Mouse (Mus musculus) gastrocnemius, postnatal 10 days (tissue): ENCODE results near the gene Trmt112. TPM values are rescaled to one million over a fixed set of nuclear protein-coding genes. Genes with fewer than 3 reads are reported as not detected.

Experiments
- DNase-seq: peaks from one replicate; pipeline ENCODE4 v3.0.0; 2021; ENCODE audit warnings: mixed read lengths
- microRNA-seq, 2 experiments: library from miRNA; unstranded; fragments of <30 nt; microRNA quantifications; one replicate each; pipeline ENCODE4 v1.2.0; 2021
- total RNA-seq, 2 experiments: library from RNA; stranded (reverse); gene quantifications; 2 replicates each; pipeline ENCODE4 v1.2.3; 2021

The Trmt112 gene
- total RNA-seq, 2 experiments from 2014 or later = 45.2 to 48.1 TPM

DNA sequence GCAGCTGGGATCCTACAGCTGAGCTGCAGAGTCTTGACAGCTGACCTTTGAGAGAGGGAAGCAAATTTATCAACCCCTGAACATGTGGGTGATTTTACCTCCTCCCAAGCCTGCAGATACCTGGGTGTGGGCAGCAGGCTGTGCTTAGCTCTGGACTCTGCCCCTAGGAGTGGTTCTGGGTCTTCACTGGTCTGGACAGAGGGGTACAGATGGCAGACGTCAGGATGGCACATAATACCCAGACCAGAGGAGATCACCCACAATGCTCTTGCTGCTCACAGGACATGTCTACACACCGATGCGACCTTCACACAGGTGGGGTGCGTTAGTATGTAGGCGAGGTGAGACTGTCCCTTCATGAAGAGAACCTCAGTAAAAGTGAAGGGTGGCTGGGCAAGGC lies 40.0 kb downstream of the Trmt112 start:
- DNase-seq = no peak

GRCm38 (mm10) chr19:6949951-6950350 lies 40.5 kb downstream of the Trmt112 start:
- DNase-seq = no peak

GRCm38 (mm10) chr19:6950613-6951153 lies 41.2 kb downstream of the Trmt112 start:
- DNase-seq = no peak

DNA sequence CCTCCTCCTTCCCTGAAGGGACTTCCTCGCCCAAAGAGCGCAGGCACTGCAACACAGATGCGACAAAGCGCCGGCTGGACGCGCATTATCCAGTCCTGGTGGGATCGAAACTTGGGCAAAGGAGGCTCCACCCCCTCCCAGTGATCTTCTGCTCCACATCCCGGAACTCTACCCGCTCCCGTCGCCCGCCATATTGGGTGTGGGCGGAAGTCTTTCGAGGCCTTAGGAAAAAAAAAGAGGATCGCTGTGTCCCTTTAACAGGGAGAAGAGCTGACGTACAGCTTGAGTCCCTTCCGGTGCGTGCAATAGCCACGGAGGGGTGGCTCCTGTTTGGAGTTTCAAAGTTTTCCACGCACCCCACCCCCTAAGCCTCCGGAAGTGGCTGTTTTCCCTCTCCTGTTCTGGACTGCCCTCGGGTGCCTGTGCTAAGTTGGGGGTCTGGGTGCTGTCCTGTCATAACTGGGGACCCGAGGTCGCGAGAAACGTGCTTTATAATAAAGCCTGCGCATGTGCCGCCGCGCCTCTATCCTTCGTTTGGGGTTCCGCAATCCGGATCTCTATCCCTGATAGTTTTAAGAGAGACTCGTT lies 42.0 kb downstream of the Trmt112 start:
- DNase-seq = peak; percentile 87

- DNase-seq = peak; percentile 81
Measured at GRCm38 (mm10) chr19:6951994-6952711, 42.7 kb downstream of the Trmt112 start.

GRCm38 (mm10) chr19:6952712-6953037 lies 43.2 kb downstream of the Trmt112 start:
- no peak for DNase-seq

GRCm38 (mm10) chr19:6954046-6954445 lies 44.5 kb downstream of the Trmt112 start:
- DNase-seq = peak; percentile 57

- DNase-seq = no peak
Measured at GRCm38 (mm10) chr19:6955424-6955823, 45.9 kb downstream of the Trmt112 start.

- no peak for DNase-seq
Measured at GRCm38 (mm10) chr19:6956461-6956860, 47.0 kb downstream of the Trmt112 start.

Small RNA genes lying within 50 kb of the gene (microRNA-seq; reads per million reads assigned to microRNA genes)
- gene Mir6990 = 1.6 to 2.8 reads per million in 2 experiments

Other genes with a start within 250 kb of the Trmt112 start
- 10 to 100 TPM; 12.1 to 12.2 TPM for gene Rps6ka4, start 69.1 kb upstream of the Trmt112 start, total RNA-seq
- 1 to 10 TPM in 1 of 2 experiments, under 1 TPM in 1; 0.97 to 1.5 TPM for gene Ccdc88b, start 51.5 kb upstream of the Trmt112 start, total RNA-seq
- gene Prdx5, start 408 bp downstream of the Trmt112 start, total RNA-seq = 100 to 1,000 TPM; 150 to 152 TPM
- gene Esrra, start 12.1 kb downstream of the Trmt112 start, total RNA-seq = 10 to 100 TPM; 45.8 to 45.9 TPM
- gene Catsperz, start 15.7 kb downstream of the Trmt112 start, total RNA-seq = not detected
- gene Kcnk4, start 24.8 kb downstream of the Trmt112 start, total RNA-seq = not detected
- gene Bad, start 32.2 kb downstream of the Trmt112 start, total RNA-seq = 10 to 100 TPM; 16.0 to 21.4 TPM
- gene Gpr137, start 32.8 kb downstream of the Trmt112 start, total RNA-seq = 1 to 10 TPM; 8.9 to 10.0 TPM
- gene Ppp1r14b, start 65.3 kb downstream of the Trmt112 start, total RNA-seq = 100 to 1,000 TPM; 261 to 293 TPM
- 10 to 100 TPM; 12.1 to 17.3 TPM for gene Plcb3, start 66.8 kb downstream of the Trmt112 start, total RNA-seq
- 10 to 100 TPM; 16.6 to 23.3 TPM for gene Fkbp2, start 70.8 kb downstream of the Trmt112 start, total RNA-seq
- 10 to 100 TPM; 73.4 to 94.4 TPM for gene Vegfb, start 78.0 kb downstream of the Trmt112 start, total RNA-seq
- 10 to 100 TPM; 32.5 to 33.9 TPM for gene Dnajc4, start 82.9 kb downstream of the Trmt112 start, total RNA-seq
- 10 to 100 TPM; 16.6 to 21.4 TPM for gene Nudt22, start 86.4 kb downstream of the Trmt112 start, total RNA-seq
- gene Trpt1, start 86.4 kb downstream of the Trmt112 start, total RNA-seq = 10 to 100 TPM; 19.1 to 20.8 TPM
- gene Fermt3, start 109.8 kb downstream of the Trmt112 start, total RNA-seq = 1 to 10 TPM; 1.7 to 4.9 TPM
- 100 to 1,000 TPM in 1 of 2 experiments, 10 to 100 TPM in 1; 98.2 to 100 TPM for gene Stip1, start 130.3 kb downstream of the Trmt112 start, total RNA-seq
- 100 to 1,000 TPM; 201 to 216 TPM for gene Macrod1, start 147.1 kb downstream of the Trmt112 start, total RNA-seq
- under 1 TPM; 0.61 to 0.99 TPM for gene Flrt1, start 196.0 kb downstream of the Trmt112 start, total RNA-seq